Mouse (Mus musculus): ENCODE data around the gene Bhlhe40. TPM values are rescaled to one million over a fixed set of nuclear protein-coding genes. Genes with fewer than 3 reads are reported as not detected.
A peak's percentile ranks its signal among the peaks of the same experiment; 100 is the strongest.

Bhlhe40 gene
- polyA plus RNA-seq, 1 experiment from 2014 or later, result 25.1 TPM

DNA sequence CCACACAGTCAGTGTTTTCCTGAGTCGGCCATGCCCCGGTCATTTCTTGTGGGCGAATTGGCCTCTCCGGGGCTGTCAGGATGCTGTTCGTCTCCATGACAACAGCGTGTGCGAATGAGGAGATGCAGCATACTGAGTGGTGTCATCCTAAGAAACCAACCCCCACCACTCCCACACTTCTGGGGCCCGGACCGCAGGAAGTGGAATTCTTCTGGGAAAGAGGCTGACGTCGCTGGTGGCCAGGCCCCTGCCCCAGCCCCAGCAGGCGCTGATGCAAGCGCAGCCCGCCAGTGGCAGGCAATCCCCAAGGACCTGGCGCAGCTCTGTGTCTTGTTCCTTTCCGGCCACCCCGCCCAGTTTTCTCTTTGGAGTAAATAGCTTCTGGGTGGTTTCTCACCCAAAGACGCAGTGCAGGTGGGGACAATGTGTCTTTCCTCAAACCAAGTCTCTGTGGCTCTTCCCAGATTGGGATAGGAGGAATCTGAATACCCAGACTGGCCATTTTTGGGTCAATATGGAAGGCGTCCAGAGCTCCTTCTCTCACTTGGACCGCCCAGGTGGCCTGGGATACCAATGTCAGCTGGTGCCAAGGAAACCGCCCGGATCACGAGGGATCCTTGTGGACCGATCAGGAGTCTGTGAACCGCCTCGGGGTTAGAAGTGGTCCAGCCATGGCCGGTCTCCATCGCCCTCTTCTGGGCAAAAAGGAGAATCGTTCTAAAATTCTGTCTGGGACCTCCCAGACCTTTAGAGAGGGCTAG, 49.2 kb downstream of the Bhlhe40 start:
- peak overlapping the region; percentile 48 for H3K9ac ChIP-seq
- H3K36me3 ChIP-seq, result no peaks in the 10 kb centered on the region
- H3K9me3 ChIP-seq (replicated peaks), result no peaks in the 10 kb centered on the region
- no peaks in the 10 kb centered on the region for H3K27me3 ChIP-seq
- H3K4me1 ChIP-seq (replicated peaks), result peaks cover 7% of the 10 kb centered on the region
- peak overlapping the region; percentile 45 for H3K4me3 ChIP-seq
- no peak overlapping the region; the same call in 1 of the 2 replicates for H3K27ac ChIP-seq
- ATAC-seq (replicated peaks; ENCODE audit: insufficient number of reproducible peaks, insufficient read depth, low FRiP score, low read depth), result peak; percentile 72
- WGBS, result under 1% methylated on average over 29 of the region's 29 CpGs
- H3K4me2 ChIP-seq, result peak overlapping the region; percentile 83

DNA sequence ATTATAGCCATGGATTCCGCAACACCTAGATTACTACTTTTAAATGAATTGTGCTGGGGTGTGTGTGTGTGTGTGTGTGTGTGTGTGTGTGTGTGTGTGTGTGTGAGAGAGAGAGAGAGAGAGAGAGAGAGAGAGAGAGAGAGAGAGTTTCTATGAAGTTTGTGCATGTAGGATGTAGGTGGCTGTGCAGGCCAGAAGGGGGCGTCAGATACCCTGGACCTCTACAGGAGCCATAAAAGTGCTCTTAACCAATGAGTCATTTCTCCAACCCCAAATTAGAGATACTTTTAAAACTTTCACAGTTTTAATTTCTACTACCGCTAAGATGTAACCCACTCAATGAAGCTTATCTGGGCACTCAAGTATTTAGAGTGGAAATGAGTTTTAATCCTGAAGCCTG, 50.2 kb downstream of the Bhlhe40 start:
- Histone ChIP-seq H3K27me3 (no peaks in the 10 kb centered on the region), H3K4me3 (no peak overlapping the region), H3K27ac (no peak overlapping the region), H3K4me2 (no peak overlapping the region), H3K36me3 (no peaks in the 10 kb centered on the region), H3K4me1 (replicated peaks) (peaks cover 6% of the 10 kb centered on the region), H3K9me3 (replicated peaks) (no peaks in the 10 kb centered on the region), H3K9ac (no peak overlapping the region)
- WGBS, result 63% methylated on average over 3 of the region's 3 CpGs
- no peak for ATAC-seq (replicated peaks; ENCODE audit: insufficient number of reproducible peaks, insufficient read depth, low FRiP score, low read depth)

DNA sequence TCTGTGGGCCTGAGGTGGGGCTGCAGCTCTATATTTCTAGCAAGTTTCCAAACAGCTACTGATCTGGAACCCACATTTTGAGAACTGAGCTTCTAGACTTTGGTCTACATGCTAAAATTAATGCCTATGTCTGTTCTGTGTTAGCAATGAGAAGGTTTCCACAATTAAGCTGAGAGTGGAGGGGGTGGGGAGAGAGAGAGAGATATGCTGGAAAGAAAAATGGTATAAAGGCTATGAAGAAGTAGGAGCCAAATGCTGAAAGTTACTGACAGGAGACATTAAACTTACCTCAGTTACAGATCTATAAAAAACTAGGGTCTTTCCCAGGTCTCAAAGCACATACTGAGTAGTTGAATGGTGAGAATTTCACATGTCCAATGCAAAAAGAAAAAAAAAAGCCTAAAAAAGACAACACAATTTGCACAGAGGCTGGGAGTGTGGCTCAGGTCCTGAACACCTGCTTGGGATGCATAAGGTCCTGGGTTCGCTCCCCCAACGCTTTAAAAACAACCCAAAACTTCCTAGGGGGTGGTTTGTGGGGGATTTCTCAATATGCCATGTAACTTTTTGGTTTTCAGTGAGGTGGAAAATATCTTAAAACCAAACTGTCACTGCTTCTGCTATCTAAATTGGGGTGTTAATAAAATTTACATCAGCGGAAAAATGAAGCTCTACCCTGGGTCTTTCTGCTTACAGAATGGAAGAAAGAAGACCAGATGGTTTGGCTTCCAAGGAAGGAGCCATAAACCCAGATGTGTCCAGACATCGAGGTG, 50.9 kb downstream of the Bhlhe40 start:
- no peaks in the 10 kb centered on the region for H3K9me3 ChIP-seq (replicated peaks)
- H3K4me2 ChIP-seq, result no peak overlapping the region
- no peaks in the 10 kb centered on the region for H3K36me3 ChIP-seq
- no peak overlapping the region for H3K9ac ChIP-seq
- 75% methylated on average over 4 of the region's 4 CpGs for WGBS
- no peaks in the 10 kb centered on the region for H3K27me3 ChIP-seq
- H3K4me3 ChIP-seq, result no peak overlapping the region
- H3K4me1 ChIP-seq (replicated peaks), result peaks cover 6% of the 10 kb centered on the region
- no peak overlapping the region for H3K27ac ChIP-seq
- ATAC-seq (replicated peaks; ENCODE audit: insufficient number of reproducible peaks, insufficient read depth, low FRiP score, low read depth), result no peak

DNA sequence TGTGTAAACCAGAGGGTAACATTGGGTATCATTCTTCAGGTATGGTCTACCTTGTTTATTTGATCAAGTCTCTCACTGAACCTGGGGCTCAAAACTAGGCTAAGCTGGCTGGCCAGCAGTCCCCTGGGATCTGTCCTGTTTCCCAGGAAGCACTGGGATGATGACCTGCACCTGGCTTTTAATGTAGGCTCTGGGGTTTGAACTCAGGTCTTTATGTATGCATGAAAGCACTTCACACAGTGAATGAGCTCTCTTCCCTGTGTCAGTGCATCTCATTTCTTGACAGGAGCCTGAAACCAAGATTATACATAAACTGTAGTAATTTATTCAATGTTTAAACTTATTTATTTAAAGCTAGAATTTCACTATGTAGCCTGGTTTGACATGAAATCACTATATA, 51.7 kb downstream of the Bhlhe40 start:
- Histone ChIP-seq H3K27me3 (no peaks in the 10 kb centered on the region), H3K9me3 (replicated peaks) (no peaks in the 10 kb centered on the region), H3K4me2 (no peak overlapping the region), H3K36me3 (no peaks in the 10 kb centered on the region), H3K4me3 (no peak overlapping the region), H3K4me1 (replicated peaks) (peaks cover 6% of the 10 kb centered on the region), H3K27ac (no peak overlapping the region), H3K9ac (no peak overlapping the region)
- no peak for ATAC-seq (replicated peaks; ENCODE audit: insufficient number of reproducible peaks, insufficient read depth, low FRiP score, low read depth)

DNA sequence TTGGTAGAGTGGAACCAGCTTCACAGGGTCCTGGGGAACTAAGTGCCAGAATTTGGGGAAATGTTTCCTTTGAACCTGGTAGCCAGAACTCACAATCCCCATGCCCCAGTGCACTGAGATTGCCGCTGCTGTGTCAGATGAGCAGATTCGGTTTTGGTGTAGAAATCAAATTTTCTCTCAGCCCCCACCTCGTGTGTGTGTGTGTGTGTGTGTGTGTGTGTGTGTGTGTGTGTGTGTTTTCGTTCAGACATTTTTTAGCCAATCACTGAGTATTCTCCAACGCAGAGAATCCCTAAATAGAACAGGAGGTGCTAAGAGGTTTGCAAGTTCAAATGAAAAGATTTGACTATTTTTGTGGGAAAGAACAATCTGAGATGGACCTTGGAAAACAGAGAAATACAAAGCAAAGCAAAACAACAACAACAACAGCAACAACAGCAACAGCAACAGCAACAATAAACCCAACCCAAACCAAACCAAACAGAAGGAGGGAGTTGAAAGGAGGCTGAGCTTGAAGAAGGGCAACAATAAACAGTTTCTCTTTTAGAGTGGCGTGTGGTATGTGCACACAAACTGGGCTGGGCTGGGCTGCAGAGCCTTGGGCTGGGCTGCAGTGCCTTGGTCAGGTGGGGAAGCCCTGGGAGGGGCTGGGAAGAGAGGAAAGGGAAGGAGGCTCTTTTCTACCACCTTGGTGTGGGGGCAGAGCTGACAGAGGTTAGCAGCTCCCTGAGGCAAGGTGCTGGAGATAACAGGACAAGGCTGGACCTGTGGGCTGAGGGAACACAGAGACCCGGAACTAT, 52.9 kb downstream of the Bhlhe40 start:
- Histone ChIP-seq H3K4me3 (no peak overlapping the region), H3K36me3 (no peaks in the 10 kb centered on the region), H3K4me1 (replicated peaks) (peaks cover 6% of the 10 kb centered on the region), H3K9ac (no peak overlapping the region), H3K9me3 (replicated peaks) (no peaks in the 10 kb centered on the region), H3K27me3 (no peaks in the 10 kb centered on the region), H3K4me2 (no peak overlapping the region), H3K27ac (no peak overlapping the region)
- 48% methylated on average over 7 of the region's 7 CpGs for WGBS
- no peak for ATAC-seq (replicated peaks; ENCODE audit: insufficient number of reproducible peaks, insufficient read depth, low FRiP score, low read depth)

Other genes with a start within 250 kb of the Bhlhe40 start
- 64.1 and 66.0 TPM in 2 replicates for gene Arl8b, start 122.5 kb downstream of the Bhlhe40 start, polyA plus RNA-seq (2015; fragmentation: Nextera tagmentation; extraction: Ambion mirVana)
- gene Edem1, start 168.0 kb downstream of the Bhlhe40 start, polyA plus RNA-seq (2015; fragmentation: Nextera tagmentation; extraction: Ambion mirVana), result 10.7 and 15.1 TPM in 2 replicates

Measured in heart, embryonic 15.5 days (tissue).